Mouse (Mus musculus) adrenal gland, postnatal 4 days (tissue): ENCODE results near the gene Robo3. TPM values are rescaled to one million over a fixed set of nuclear protein-coding genes. Genes with fewer than 3 reads are reported as not detected.

Experiments used
- DNase-seq, 2 experiments: peaks; one replicate each; pipeline ENCODE4 v3.0.0; 2021 to 2022; ENCODE audit warnings: low spot score in 2 of 2, mixed read lengths in 2 of 2
- total RNA-seq, 2 experiments: library from RNA; stranded (reverse); gene quantifications; 2 replicates each; pipeline ENCODE4 v1.2.3; 2021

The Robo3 gene
- total RNA-seq, 2 experiments from 2014 or later = 0.56 to 1.0 TPM

- DNase-seq = no peak
Measured at GRCm38 (mm10) chr9:37368860-37369259, 64.2 kb downstream of the Robo3 start.

GRCm38 (mm10) chr9:37368081-37368830 is 64.8 kb downstream of the Robo3 start:
- DNase-seq = no peak

- no peak for DNase-seq
Measured at GRCm38 (mm10) chr9:37367301-37368080, 65.6 kb downstream of the Robo3 start, which contains the start of gene Hepacam. Gene Hepacam, plus strand, starts transcription at chr9:37367351.

- no peak for DNase-seq
Measured at GRCm38 (mm10) chr9:37365706-37366105, 67.3 kb downstream of the Robo3 start.

Other genes with a start within 250 kb of the Robo3 start
- gene Tmem218, start 225.0 kb downstream of the Robo3 start, total RNA-seq = 1 to 10 TPM; 7.5 to 7.9 TPM
- gene Slc37a2, start 177.5 kb downstream of the Robo3 start, total RNA-seq = 10 to 100 TPM; 12.1 to 15.3 TPM
- gene Ccdc15, start 84.8 kb downstream of the Robo3 start, total RNA-seq = 1 to 10 TPM; 6.0 TPM
- gene Hepacam, start 65.9 kb downstream of the Robo3 start, total RNA-seq = under 1 TPM; 0.31 to 0.45 TPM
- gene Robo4, start 31.3 kb downstream of the Robo3 start, total RNA-seq = 10 to 100 TPM; 31.3 to 32.9 TPM
- gene Msantd2, start 56.1 kb upstream of the Robo3 start, total RNA-seq = 10 to 100 TPM; 31.3 to 33.2 TPM
- 10 to 100 TPM; 51.7 to 55.5 TPM for gene Esam, start 94.8 kb upstream of the Robo3 start, total RNA-seq
- gene Vsig2, start 106.0 kb upstream of the Robo3 start, total RNA-seq = 1 to 10 TPM; 5.8 to 7.3 TPM
- gene Nrgn, start 119.7 kb upstream of the Robo3 start, total RNA-seq = 1 to 10 TPM; 4.1 to 6.7 TPM
- gene Siae, start 122.5 kb upstream of the Robo3 start, total RNA-seq = 10 to 100 TPM; 17.4 to 18.4 TPM
- 1 to 10 TPM; 2.3 to 3.4 TPM for gene Spa17, start 180.5 kb upstream of the Robo3 start, total RNA-seq
- gene Tbrg1, start 224.1 kb upstream of the Robo3 start, total RNA-seq = 100 to 1,000 TPM; 102 to 112 TPM
- gene Panx3, start 236.0 kb upstream of the Robo3 start, total RNA-seq = not detected